In the genomic region with DNA sequence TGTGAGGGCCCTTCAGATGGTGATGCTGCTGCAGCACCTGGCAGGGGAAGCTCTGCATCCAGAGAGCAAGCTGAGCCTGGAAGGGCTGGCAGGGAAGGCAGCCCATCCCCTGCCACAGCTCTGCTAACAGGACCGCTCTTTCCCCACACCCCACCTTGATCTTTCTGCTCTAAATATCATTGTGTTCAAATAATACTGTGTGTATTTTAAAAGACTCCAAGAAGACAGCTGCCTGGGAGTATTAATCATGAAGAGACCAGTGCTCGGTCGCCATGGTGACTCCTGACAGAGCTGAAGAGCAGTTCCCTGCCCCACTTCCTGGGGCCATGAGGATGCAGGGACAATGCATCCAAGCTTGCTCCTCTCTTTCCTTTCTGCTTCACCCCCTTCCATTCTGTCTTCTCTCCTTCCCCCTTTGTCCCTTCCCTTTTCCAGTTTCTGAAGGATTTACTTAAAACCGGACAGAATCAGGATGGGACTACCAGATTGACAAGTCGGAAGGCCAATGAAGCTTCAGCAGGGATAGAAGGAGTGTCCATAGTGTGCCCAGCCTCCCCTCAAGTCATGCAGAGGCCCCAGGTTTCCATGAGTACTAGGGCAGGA, we compare ENCODE assay signal across 9 mouse cellular contexts. TPM values are rescaled to one million over a fixed set of nuclear protein-coding genes. Genes with fewer than 3 reads are reported as not detected.
DNase-seq lines count a peak whose midpoint lies in the region; ATAC-seq and TF ChIP-seq lines count a peak whose summit lies in the region.
"Had no signal": no experiment of that assay in that cellular context is flagged by ENCODE, and none has a peak within 500 bp of the region (broad histone marks: within the 10 kb centered on the region; RNA-seq: fewer than 3 reads in every experiment).

No protein-coding gene starts in this region.

- no peak overlapping the region for H3K9ac ChIP-seq in hindbrain, embryonic 16.5 days (ENCODE audit: low read depth, low read length)
- no peak overlapping the region for H3K9ac ChIP-seq in midbrain, embryonic 16.5 days (ENCODE audit: low read depth, low read length)
- H3K9ac ChIP-seq: heart, embryonic 15.5 days; liver, postnatal 0 days had no signal

- no peak overlapping the region for H3K4me3 ChIP-seq in hindbrain, embryonic 16.5 days (ENCODE audit: low read length)
- H3K4me3 ChIP-seq in midbrain, embryonic 16.5 days (ENCODE audit: low read depth, low read length): no peak overlapping the region
- H3K4me3 ChIP-seq: heart, embryonic 15.5 days had no signal

- peak overlapping the region; percentile 46; the same call in 1 of the 2 replicates for H3K27ac ChIP-seq in hindbrain, embryonic 16.5 days (ENCODE audit: low read depth, low read length)
- peak overlapping the region; percentile 73 for H3K27ac ChIP-seq in midbrain, embryonic 16.5 days (ENCODE audit: low read length)
- H3K27ac ChIP-seq: heart, embryonic 15.5 days had no signal

- H3K27me3 ChIP-seq in hindbrain, embryonic 16.5 days (replicated peaks; ENCODE audit: control insufficient read depth, insufficient read depth, low read length): peaks cover 20% of the 10 kb centered on the region
- peaks cover 22% of the 10 kb centered on the region for H3K27me3 ChIP-seq in midbrain, embryonic 16.5 days (ENCODE audit: control insufficient read depth, insufficient read depth, low read depth, low read length)

- H3K9me3 ChIP-seq in hindbrain, embryonic 16.5 days (ENCODE audit: control insufficient read depth, low read length): no peaks in the 10 kb centered on the region
- no peaks in the 10 kb centered on the region for H3K9me3 ChIP-seq in midbrain, embryonic 16.5 days (replicated peaks; ENCODE audit: control insufficient read depth, low read length, poor library complexity, severe bottlenecking)
- H3K9me3 ChIP-seq: heart, embryonic 15.5 days had no signal

- intact Hi-C loops in heart, postnatal 10 days (cut with DNase I): no loop called here
- intact Hi-C loops in heart, postnatal 14 days (cut with DNase I): no loop called here

- no peaks in the 10 kb centered on the region for H3K36me3 ChIP-seq in hindbrain, embryonic 16.5 days (ENCODE audit: control insufficient read depth, insufficient read depth, low read length)
- H3K36me3 ChIP-seq in midbrain, embryonic 16.5 days (ENCODE audit: control insufficient read depth, insufficient read depth, low read length): no peaks in the 10 kb centered on the region
- H3K36me3 ChIP-seq: heart, embryonic 15.5 days had no signal

- peak; percentile 64 for DNase-seq in 3T3-L1 (ENCODE audit: low read depth, low spot score)
- peak; percentile 85 for DNase-seq in brain, embryonic 14.5 days (ENCODE audit: low read depth)
- DNase-seq in T-cell, adult 2 months (ENCODE audit: low spot score): no peak
- DNase-seq in heart, postnatal 10 days: no peak
- DNase-seq in heart, postnatal 14 days: no peak
- DNase-seq: liver, postnatal 0 days had no signal

- 24% methylated on average over 5 of the region's 5 CpGs for WGBS in hindbrain, embryonic 16.5 days
- 27% methylated on average over 5 of the region's 5 CpGs for WGBS in midbrain, embryonic 16.5 days

- TF ChIP-seq CTCF in brain, embryonic 14.5 days (IDR thresholded peaks at IDR 0.05; ENCODE audit: borderline replicate concordance, extremely low read depth, insufficient read depth, insufficient read length): no peak

- TF ChIP-seq POLR2A in brain, embryonic 14.5 days (IDR thresholded peaks at IDR 0.05; ENCODE audit: borderline replicate concordance, extremely low read depth, insufficient read depth, insufficient read length, poor library complexity, severe bottlenecking): no peak

- peak; percentile 72 for ATAC-seq in hindbrain, embryonic 16.5 days
- peak; percentile 85 for ATAC-seq in midbrain, embryonic 16.5 days
- ATAC-seq: liver, postnatal 0 days had no signal

- peaks cover 9% of the 10 kb centered on the region for H3K4me1 ChIP-seq in hindbrain, embryonic 16.5 days (ENCODE audit: control insufficient read depth, insufficient read depth, low read depth, low read length)
- H3K4me1 ChIP-seq in midbrain, embryonic 16.5 days (ENCODE audit: control insufficient read depth, insufficient read depth, low read length): peaks cover 17% of the 10 kb centered on the region

- peak overlapping the region; percentile 5; the same call in 1 of the 2 replicates for H3K4me2 ChIP-seq in hindbrain, embryonic 16.5 days (ENCODE audit: low read length)
- H3K4me2 ChIP-seq in midbrain, embryonic 16.5 days (ENCODE audit: low read length): peak overlapping the region; percentile 30
- H3K4me2 ChIP-seq: heart, embryonic 15.5 days had no signal

RNA-seq across cellular contexts. Expression of a gene that starts 4.8 kb away (rescaled TPM):
- polyA plus RNA-seq in brain, embryonic 14.5 days (2012; rRNA removed): 0.05 and 0.10 TPM in 2 replicates
- not detected in 2 replicates for polyA plus RNA-seq in hindbrain, embryonic 16.5 days (2015; fragmentation: Nextera tagmentation; extraction: Ambion mirVana)
- not detected in 2 replicates for polyA plus RNA-seq in midbrain, embryonic 16.5 days (2015; fragmentation: Nextera tagmentation; extraction: Ambion mirVana)
- not detected for total RNA-seq in heart, postnatal 10 days (2021)
- total RNA-seq in heart, postnatal 14 days (2021): not detected
- polyA plus RNA-seq: heart, embryonic 15.5 days; liver, postnatal 0 days had no signal

RNA-seq across cellular contexts. Expression of a gene that starts 15.4 kb away (rescaled TPM):
- 17.7 and 24.5 TPM in 2 replicates for polyA plus RNA-seq in brain, embryonic 14.5 days (2012; rRNA removed)
- 9.8 and 10.3 TPM in 2 replicates for polyA plus RNA-seq in hindbrain, embryonic 16.5 days (2015; fragmentation: Nextera tagmentation; extraction: Ambion mirVana)
- polyA plus RNA-seq in midbrain, embryonic 16.5 days (2015; fragmentation: Nextera tagmentation; extraction: Ambion mirVana): 11.4 and 11.7 TPM in 2 replicates
- total RNA-seq in heart, postnatal 10 days (2021): not detected
- not detected for total RNA-seq in heart, postnatal 14 days (2021)
- polyA plus RNA-seq: liver, postnatal 0 days had no signal

Comparison
In these comparisons a context has a peak if more than half of its experiments do, and no peak if none do; other contexts are left out.
1. DNase-seq: peak in 3T3-L1 (single experiment) and brain, embryonic 14.5 days (single experiment); none in T-cell, adult 2 months (single experiment), heart, postnatal 10 days (0 of 2) and heart, postnatal 14 days (0 of 2).